Mouse (Mus musculus) gastrocnemius, postnatal 36 days (tissue): ENCODE measurements at regions not wholly inside any gene's neighbourhood (a gene's known extent, or its start where the extent isn't known, plus 50 kb on each side); places are given as distances from the start of the nearest gene placed in this dataset.

Experiments used
- DNase-seq, 2 experiments: peaks; one replicate each; pipeline ENCODE4 v3.0.0; 2022
- intact Hi-C: fragments of 180-260 bp; cut with DNase I; formaldehyde crosslinking; loops from one replicate; pipeline ENCODE4 v1.15.1; 2025

- DNase-seq, result no peak
- intact Hi-C loops, result no loop called here
Observed at GRCm38 (mm10) chr5:28919296-28920063, 276.3 kb upstream of the Rnf32 start.

GRCm38 (mm10) chr5:28904500-28904899 lies 291.3 kb upstream of the Rnf32 start:
- no peak for DNase-seq
- intact Hi-C loops, result no loop called here

GRCm38 (mm10) chr5:28903805-28904320 lies 291.9 kb upstream of the Rnf32 start:
- no peak for DNase-seq
- intact Hi-C loops, result no loop called here

GRCm38 (mm10) chr5:28892703-28893249 lies 303.0 kb upstream of the Rnf32 start:
- intact Hi-C loops, result no loop called here
- DNase-seq, result no peak

GRCm38 (mm10) chr5:28891988-28892387 lies 303.8 kb upstream of the Rnf32 start:
- no peak for DNase-seq
- intact Hi-C loops, result no loop called here

- intact Hi-C loops, result no loop called here
- DNase-seq, result no peak
Observed at GRCm38 (mm10) chr5:28884746-28885365, 310.9 kb upstream of the Rnf32 start.

- DNase-seq, result no peak
- intact Hi-C loops, result no loop called here
Observed at GRCm38 (mm10) chr5:28876199-28876598, 319.6 kb upstream of the Rnf32 start.

GRCm38 (mm10) chr5:28873600-28874265 lies 322.1 kb upstream of the Rnf32 start:
- intact Hi-C loops, result no loop called here
- no peak for DNase-seq

- DNase-seq, result no peak
- intact Hi-C loops, result no loop called here
Observed at GRCm38 (mm10) chr5:28859604-28860371, 336.0 kb upstream of the Rnf32 start.

- no peak for DNase-seq
- intact Hi-C loops, result no loop called here
Observed at GRCm38 (mm10) chr5:28838141-28838925, 357.5 kb upstream of the Rnf32 start.

- intact Hi-C loops, result no loop called here
- DNase-seq, result no peak
Observed at GRCm38 (mm10) chr5:28819091-28819490, 352.0 kb upstream of the Shh start.

- intact Hi-C loops, result no loop called here
- no peak for DNase-seq
Observed at GRCm38 (mm10) chr5:28807950-28808349, 340.9 kb upstream of the Shh start.

- DNase-seq, result no peak
- intact Hi-C loops, result no loop called here
Observed at GRCm38 (mm10) chr5:28799464-28799863, 332.4 kb upstream of the Shh start.

GRCm38 (mm10) chr5:28798361-28798760 lies 331.3 kb upstream of the Shh start:
- DNase-seq, result no peak
- intact Hi-C loops, result no loop called here

GRCm38 (mm10) chr5:28795130-28795758 lies 328.2 kb upstream of the Shh start:
- DNase-seq, result no peak
- intact Hi-C loops, result no loop called here

- intact Hi-C loops, result no loop called here
- DNase-seq, result no peak
Observed at GRCm38 (mm10) chr5:28793781-28794180, 326.7 kb upstream of the Shh start.

GRCm38 (mm10) chr5:28785347-28786060 lies 318.4 kb upstream of the Shh start:
- intact Hi-C loops, result no loop called here

GRCm38 (mm10) chr5:28784339-28784966 lies 317.4 kb upstream of the Shh start:
- no peak for DNase-seq
- intact Hi-C loops, result no loop called here

More at GRCm38 (mm10) chr5:28785347-28786060, 318.4 kb upstream of the Shh start:
- no peak for DNase-seq
